Mouse (Mus musculus): ENCODE data around the gene Zfyve9. TPM values are rescaled to one million over a fixed set of nuclear protein-coding genes. Genes with fewer than 3 reads are reported as not detected.

Zfyve9 gene
- polyA plus RNA-seq, 1 experiment from 2014 or later = 7.8 TPM

DNA sequence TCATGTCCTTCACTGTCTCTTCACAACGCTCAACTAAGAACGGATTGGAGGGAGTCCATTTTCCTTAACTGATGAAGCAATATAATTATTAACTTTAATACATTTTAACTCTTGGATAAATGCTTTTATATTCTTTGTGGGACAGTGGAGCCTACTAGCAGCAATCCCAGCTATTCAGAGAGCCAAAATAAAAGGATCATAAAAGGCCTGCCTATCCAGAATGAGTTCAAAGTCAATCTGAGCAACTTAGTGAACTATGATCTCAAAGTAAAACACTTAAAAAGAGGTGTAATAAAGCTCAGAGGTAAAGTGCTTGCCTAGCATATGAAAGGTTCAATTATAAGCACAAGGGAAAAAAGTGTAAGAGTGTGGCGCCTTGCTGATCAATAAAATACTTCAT is 21.0 kb downstream of the Zfyve9 start:
- Histone ChIP-seq H3K9ac (replicated peaks; ENCODE audit: low read depth, low read length) (no peak overlapping the region), H3K4me1 (ENCODE audit: control insufficient read depth, insufficient read depth, low read length) (no peaks in the 10 kb centered on the region), H3K4me3 (ENCODE audit: low read depth, low read length) (no peak overlapping the region), H3K27me3 (ENCODE audit: control insufficient read depth, insufficient read depth, low read length) (no peaks in the 10 kb centered on the region), H3K27ac (ENCODE audit: low read length) (no peak overlapping the region), H3K36me3 (ENCODE audit: control insufficient read depth, insufficient read depth, low read length) (no peaks in the 10 kb centered on the region), H3K4me2 (replicated peaks; ENCODE audit: low read depth, low read length) (no peak overlapping the region), H3K9me3 (ENCODE audit: control insufficient read depth, low read depth, low read length) (no peaks in the 10 kb centered on the region)
- ATAC-seq (ENCODE audit: insufficient number of reproducible peaks, insufficient read depth, low FRiP score, low read depth) = no peak
- WGBS = 96% methylated on average over 3 of the region's 3 CpGs

DNA sequence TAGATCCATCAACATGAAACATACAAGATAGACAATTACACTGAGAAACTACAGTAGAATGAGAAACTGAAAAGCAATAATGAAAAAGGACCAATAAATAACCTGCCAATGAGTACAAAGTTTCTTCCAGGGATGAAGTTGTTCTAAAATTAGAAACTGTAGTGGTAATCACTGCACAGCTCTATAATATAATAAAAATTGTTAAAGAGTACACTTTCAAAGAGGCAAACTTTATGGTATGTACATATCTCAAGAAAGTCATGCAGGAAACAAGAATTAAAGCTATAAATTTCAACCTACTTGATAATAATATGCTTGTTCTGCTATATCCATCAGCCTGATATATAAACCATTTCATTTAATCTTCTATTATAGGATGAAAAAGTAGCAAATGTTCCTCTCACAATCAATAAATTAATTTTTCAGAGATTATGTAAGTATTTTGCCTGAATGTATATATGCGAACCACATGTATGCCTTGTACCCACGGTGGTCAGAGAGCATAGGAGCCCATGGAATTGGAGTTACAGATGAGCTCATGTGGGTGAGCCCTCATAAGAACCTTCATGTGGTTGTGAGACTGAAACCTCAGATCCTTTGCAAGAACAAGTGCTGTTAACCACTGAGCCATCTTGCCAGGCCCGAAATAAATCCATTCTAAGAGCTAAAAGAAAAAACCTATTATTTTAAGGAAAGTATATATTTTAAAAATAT is 34.3 kb downstream of the Zfyve9 start:
- 89% methylated on average over 3 of the region's 3 CpGs for WGBS
- no peak overlapping the region for H3K4me3 ChIP-seq (ENCODE audit: low read depth, low read length)
- no peak overlapping the region for H3K9ac ChIP-seq (replicated peaks; ENCODE audit: low read depth, low read length)
- H3K27ac ChIP-seq (ENCODE audit: low read length) = no peak overlapping the region
- H3K9me3 ChIP-seq (ENCODE audit: control insufficient read depth, low read depth, low read length) = no peaks in the 10 kb centered on the region
- ATAC-seq (ENCODE audit: insufficient number of reproducible peaks, insufficient read depth, low FRiP score, low read depth) = no peak
- H3K4me2 ChIP-seq (replicated peaks; ENCODE audit: low read depth, low read length) = no peak overlapping the region
- H3K4me1 ChIP-seq (ENCODE audit: control insufficient read depth, insufficient read depth, low read length) = no peaks in the 10 kb centered on the region
- H3K27me3 ChIP-seq (ENCODE audit: control insufficient read depth, insufficient read depth, low read length) = no peaks in the 10 kb centered on the region
- no peaks in the 10 kb centered on the region for H3K36me3 ChIP-seq (ENCODE audit: control insufficient read depth, insufficient read depth, low read length)

DNA sequence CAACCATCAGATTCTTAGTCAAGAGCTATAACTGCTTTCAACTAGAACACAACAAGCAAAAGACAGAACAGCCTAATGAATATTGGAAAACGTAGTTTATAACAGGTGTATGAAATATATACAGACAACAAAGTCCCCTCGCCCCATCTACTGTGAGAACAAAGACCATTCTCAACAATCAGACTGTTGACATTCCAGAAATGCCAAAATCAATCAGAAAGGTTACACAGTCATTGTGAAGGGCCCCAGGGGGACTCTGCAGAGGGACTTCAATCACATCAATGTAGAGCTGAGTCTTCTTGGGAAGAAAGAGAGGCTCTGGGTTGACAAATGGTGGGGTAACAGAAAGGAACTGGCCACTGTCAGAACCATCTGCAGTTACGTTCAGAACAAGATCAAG is 49.0 kb downstream of the Zfyve9 start:
- Histone ChIP-seq H3K4me2 (replicated peaks; ENCODE audit: low read depth, low read length) (no peak overlapping the region), H3K4me1 (ENCODE audit: control insufficient read depth, insufficient read depth, low read length) (no peaks in the 10 kb centered on the region), H3K9me3 (ENCODE audit: control insufficient read depth, low read depth, low read length) (no peaks in the 10 kb centered on the region), H3K9ac (replicated peaks; ENCODE audit: low read depth, low read length) (no peak overlapping the region), H3K27me3 (ENCODE audit: control insufficient read depth, insufficient read depth, low read length) (no peaks in the 10 kb centered on the region), H3K27ac (ENCODE audit: low read length) (no peak overlapping the region), H3K4me3 (ENCODE audit: low read depth, low read length) (no peak overlapping the region), H3K36me3 (ENCODE audit: control insufficient read depth, insufficient read depth, low read length) (no peaks in the 10 kb centered on the region)
- no peak for ATAC-seq (ENCODE audit: insufficient number of reproducible peaks, insufficient read depth, low FRiP score, low read depth)
- 48% methylated on average over 3 of the region's 3 CpGs for WGBS

DNA sequence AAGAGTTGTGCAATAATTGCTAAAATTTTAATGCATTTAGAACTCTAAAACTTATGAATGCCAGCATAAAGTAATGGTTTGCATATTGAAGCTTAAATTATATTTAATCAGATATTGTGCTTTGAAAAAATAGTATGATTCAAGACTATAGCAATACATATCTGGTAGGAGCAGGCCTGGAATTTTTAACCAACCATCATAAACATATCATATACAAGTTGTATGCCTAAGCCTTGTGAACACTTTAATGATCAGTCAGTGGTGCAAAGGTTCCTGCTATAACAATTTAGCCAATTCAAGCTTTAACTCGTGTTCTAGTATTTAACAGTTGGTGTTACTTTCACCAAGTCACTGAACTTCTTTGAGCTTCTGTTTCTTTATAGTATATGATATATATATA is 50.1 kb downstream of the Zfyve9 start:
- H3K27me3 ChIP-seq (ENCODE audit: control insufficient read depth, insufficient read depth, low read length) = no peaks in the 10 kb centered on the region
- H3K4me1 ChIP-seq (ENCODE audit: control insufficient read depth, insufficient read depth, low read length) = no peaks in the 10 kb centered on the region
- no peak overlapping the region for H3K27ac ChIP-seq (ENCODE audit: low read length)
- no peak for ATAC-seq (ENCODE audit: insufficient number of reproducible peaks, insufficient read depth, low FRiP score, low read depth)
- WGBS = 85% methylated on average over 1 of the region's 1 CpGs
- no peak overlapping the region for H3K4me2 ChIP-seq (replicated peaks; ENCODE audit: low read depth, low read length)
- no peak overlapping the region for H3K4me3 ChIP-seq (ENCODE audit: low read depth, low read length)
- no peak overlapping the region for H3K9ac ChIP-seq (replicated peaks; ENCODE audit: low read depth, low read length)
- H3K36me3 ChIP-seq (ENCODE audit: control insufficient read depth, insufficient read depth, low read length) = no peaks in the 10 kb centered on the region
- H3K9me3 ChIP-seq (ENCODE audit: control insufficient read depth, low read depth, low read length) = no peaks in the 10 kb centered on the region

DNA sequence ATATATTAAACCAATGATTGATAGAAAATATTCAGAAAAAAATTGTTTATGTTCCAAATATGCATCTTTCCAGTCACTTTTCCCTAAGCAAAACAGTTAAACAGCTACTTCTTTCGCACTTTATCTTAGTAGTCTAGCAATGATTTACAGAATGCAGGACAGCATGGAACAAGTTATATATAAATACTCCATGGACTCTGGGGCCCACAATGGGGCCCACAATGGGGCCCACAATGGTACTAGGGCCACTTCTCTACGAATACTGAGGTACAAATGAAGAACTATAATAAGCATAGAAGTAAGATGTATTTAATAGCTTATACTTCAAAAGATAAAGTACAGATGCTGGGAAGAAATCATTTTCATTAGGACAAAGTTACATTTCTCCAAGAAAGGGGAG is 56.5 kb downstream of the Zfyve9 start:
- Histone ChIP-seq H3K4me3 (ENCODE audit: low read depth, low read length) (no peak overlapping the region), H3K27ac (ENCODE audit: low read length) (no peak overlapping the region), H3K4me2 (replicated peaks; ENCODE audit: low read depth, low read length) (no peak overlapping the region), H3K9me3 (ENCODE audit: control insufficient read depth, low read depth, low read length) (no peaks in the 10 kb centered on the region), H3K9ac (replicated peaks; ENCODE audit: low read depth, low read length) (no peak overlapping the region), H3K36me3 (ENCODE audit: control insufficient read depth, insufficient read depth, low read length) (peaks cover 4% of the 10 kb centered on the region; the same call in 1 of the 2 replicates), H3K4me1 (ENCODE audit: control insufficient read depth, insufficient read depth, low read length) (no peaks in the 10 kb centered on the region), H3K27me3 (ENCODE audit: control insufficient read depth, insufficient read depth, low read length) (no peaks in the 10 kb centered on the region)
- no peak for ATAC-seq (ENCODE audit: insufficient number of reproducible peaks, insufficient read depth, low FRiP score, low read depth)
- 84% methylated on average over 2 of the region's 2 CpGs for WGBS

DNA sequence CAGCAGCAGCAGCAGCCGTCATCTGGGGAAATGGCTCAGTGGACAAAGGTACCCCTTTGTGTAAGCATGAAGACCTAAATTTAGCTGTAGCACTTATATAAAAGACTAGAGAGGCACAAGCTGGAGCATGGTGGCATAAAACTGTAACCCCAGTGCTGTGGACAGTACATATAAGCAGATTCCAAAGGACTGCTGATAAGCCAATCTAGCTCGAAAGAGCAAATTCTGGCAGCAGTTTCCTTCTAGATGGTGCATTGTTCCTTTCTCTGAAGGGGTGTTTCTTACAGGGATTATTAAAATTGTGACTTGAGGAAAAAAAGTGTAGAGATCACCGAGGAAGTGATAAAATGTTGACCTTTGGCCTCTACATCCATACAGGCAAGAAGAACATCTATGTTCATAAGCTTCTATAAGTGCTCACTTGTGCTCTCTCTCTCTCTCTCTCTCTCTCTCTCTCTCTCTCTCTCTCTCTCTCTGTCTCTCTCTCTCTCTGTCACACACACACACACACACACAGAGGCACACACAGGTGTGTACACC is 59.3 kb downstream of the Zfyve9 start:
- Histone ChIP-seq H3K9ac (replicated peaks; ENCODE audit: low read depth, low read length) (no peak overlapping the region), H3K4me1 (ENCODE audit: control insufficient read depth, insufficient read depth, low read length) (no peaks in the 10 kb centered on the region), H3K4me3 (ENCODE audit: low read depth, low read length) (no peak overlapping the region), H3K9me3 (ENCODE audit: control insufficient read depth, low read depth, low read length) (no peaks in the 10 kb centered on the region), H3K4me2 (replicated peaks; ENCODE audit: low read depth, low read length) (no peak overlapping the region), H3K36me3 (ENCODE audit: control insufficient read depth, insufficient read depth, low read length) (peaks cover 8% of the 10 kb centered on the region; the same call in 1 of the 2 replicates), H3K27me3 (ENCODE audit: control insufficient read depth, insufficient read depth, low read length) (no peaks in the 10 kb centered on the region), H3K27ac (ENCODE audit: low read length) (no peak overlapping the region)
- 75% methylated on average over 3 of the region's 3 CpGs for WGBS
- ATAC-seq (ENCODE audit: insufficient number of reproducible peaks, insufficient read depth, low FRiP score, low read depth) = no peak

DNA sequence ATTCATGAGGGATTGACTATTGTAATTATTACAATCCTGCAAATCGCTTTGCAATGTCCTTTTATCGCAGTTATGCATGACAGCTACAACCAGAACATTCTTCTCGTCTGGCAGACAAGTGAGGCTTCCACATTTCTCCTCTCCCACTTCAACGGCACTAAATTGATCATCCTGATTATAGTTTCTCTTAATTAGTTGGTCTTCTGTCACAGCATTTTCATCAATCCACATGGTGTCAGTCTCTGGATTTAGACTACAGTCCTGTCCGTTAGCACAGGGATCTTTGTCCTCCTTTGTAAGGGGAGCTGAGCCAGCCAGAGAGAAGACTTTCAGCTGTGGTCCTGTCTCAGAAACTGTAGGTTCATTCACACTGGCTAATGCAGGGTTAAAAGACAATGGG is 61.2 kb downstream of the Zfyve9 start, which contains the start of gene 3110021N24Rik:
Gene 3110021N24Rik, plus strand, starts transcription at position 301 of the 400 bp plus-strand sequence.
- 83% methylated on average over 5 of the region's 5 CpGs for WGBS
- Histone ChIP-seq H3K9ac (replicated peaks; ENCODE audit: low read depth, low read length) (no peak within 1 kb of the TSS), H3K36me3 (ENCODE audit: control insufficient read depth, insufficient read depth, low read length) (peaks cover 8% of the 10 kb centered on the region; the same call in 1 of the 2 replicates), H3K27ac (ENCODE audit: low read length) (no peak within 1 kb of the TSS), H3K4me2 (replicated peaks; ENCODE audit: low read depth, low read length) (no peak within 1 kb of the TSS), H3K9me3 (ENCODE audit: control insufficient read depth, low read depth, low read length) (no peaks in the 10 kb centered on the region), H3K4me1 (ENCODE audit: control insufficient read depth, insufficient read depth, low read length) (no peaks in the 10 kb centered on the region), H3K4me3 (ENCODE audit: low read depth, low read length) (no peak within 1 kb of the TSS), H3K27me3 (ENCODE audit: control insufficient read depth, insufficient read depth, low read length) (no peaks in the 10 kb centered on the region)
- no peak for ATAC-seq (ENCODE audit: insufficient number of reproducible peaks, insufficient read depth, low FRiP score, low read depth)

DNA sequence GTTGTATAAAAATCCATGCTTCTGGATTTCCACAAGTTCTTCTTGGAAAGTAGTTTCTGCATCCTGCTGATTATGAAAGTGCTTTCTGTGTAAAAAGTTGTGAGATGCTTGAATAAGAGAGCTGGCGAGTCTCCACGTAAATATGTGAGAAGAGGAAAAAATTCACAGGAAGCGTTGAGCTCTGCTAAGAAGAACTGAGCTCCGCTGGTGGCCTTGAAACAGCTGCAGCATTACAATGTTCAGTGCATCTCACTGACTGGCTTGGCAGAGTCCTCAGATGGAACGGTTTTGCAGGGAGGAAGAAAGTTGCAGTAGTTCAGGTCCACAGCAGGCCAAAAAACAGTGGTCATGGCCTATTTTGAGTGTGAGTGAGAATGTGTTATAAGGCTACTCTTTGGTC is 72.4 kb downstream of the Zfyve9 start:
- Histone ChIP-seq H3K4me3 (ENCODE audit: low read depth, low read length) (no peak overlapping the region), H3K4me1 (ENCODE audit: control insufficient read depth, insufficient read depth, low read length) (no peaks in the 10 kb centered on the region), H3K4me2 (replicated peaks; ENCODE audit: low read depth, low read length) (no peak overlapping the region), H3K27ac (ENCODE audit: low read length) (no peak overlapping the region), H3K36me3 (ENCODE audit: control insufficient read depth, insufficient read depth, low read length) (no peaks in the 10 kb centered on the region), H3K27me3 (ENCODE audit: control insufficient read depth, insufficient read depth, low read length) (no peaks in the 10 kb centered on the region), H3K9me3 (ENCODE audit: control insufficient read depth, low read depth, low read length) (no peaks in the 10 kb centered on the region), H3K9ac (replicated peaks; ENCODE audit: low read depth, low read length) (no peak overlapping the region)
- no peak for ATAC-seq (ENCODE audit: insufficient number of reproducible peaks, insufficient read depth, low FRiP score, low read depth)
- 65% methylated on average over 5 of the region's 5 CpGs for WGBS

DNA sequence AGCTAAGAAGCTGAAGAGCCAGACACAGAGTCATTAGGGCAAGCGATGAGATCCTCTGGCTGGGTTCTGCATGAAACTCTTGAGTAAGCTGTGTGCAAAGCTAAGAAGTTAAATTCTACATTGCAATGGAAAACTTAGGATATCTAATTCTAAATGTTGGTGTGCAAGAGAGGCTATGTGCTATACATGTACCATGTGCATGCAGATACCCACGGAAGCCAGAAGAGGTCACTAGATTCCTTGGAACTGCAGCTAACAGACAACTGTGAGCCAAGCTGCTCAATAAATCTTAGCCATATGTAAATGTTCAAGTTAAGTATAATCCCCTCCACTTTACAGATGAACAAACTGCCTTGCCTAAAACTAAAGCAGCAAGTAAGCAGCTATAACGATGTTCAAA is 83.7 kb downstream of the Zfyve9 start:
- H3K4me2 ChIP-seq (replicated peaks; ENCODE audit: low read depth, low read length) = no peak overlapping the region
- 56% methylated on average over 3 of the region's 3 CpGs for WGBS
- no peaks in the 10 kb centered on the region for H3K4me1 ChIP-seq (ENCODE audit: control insufficient read depth, insufficient read depth, low read length)
- no peaks in the 10 kb centered on the region for H3K9me3 ChIP-seq (ENCODE audit: control insufficient read depth, low read depth, low read length)
- H3K36me3 ChIP-seq (ENCODE audit: control insufficient read depth, insufficient read depth, low read length) = peaks cover under 1% of the 10 kb centered on the region; the same call in 1 of the 2 replicates
- ATAC-seq (ENCODE audit: insufficient number of reproducible peaks, insufficient read depth, low FRiP score, low read depth) = no peak
- no peak overlapping the region for H3K4me3 ChIP-seq (ENCODE audit: low read depth, low read length)
- H3K27ac ChIP-seq (ENCODE audit: low read length) = no peak overlapping the region
- no peak overlapping the region for H3K9ac ChIP-seq (replicated peaks; ENCODE audit: low read depth, low read length)
- H3K27me3 ChIP-seq (ENCODE audit: control insufficient read depth, insufficient read depth, low read length) = no peaks in the 10 kb centered on the region

Data from stomach, embryonic 14.5 days (tissue).